Mouse (Mus musculus): Measurements from ENCODE around the gene Tex33.

Gene Tex33

GRCm38 (mm10) chr15:78420395-78420794 lies 24.7 kb upstream of the Tex33 start:
- no peak for ATAC-seq (ENCODE audit: insufficient number of reproducible peaks, low FRiP score, low TSS enrichment)

GRCm38 (mm10) chr15:78416937-78417336 lies 21.2 kb upstream of the Tex33 start:
- no peak for ATAC-seq (ENCODE audit: insufficient number of reproducible peaks, low FRiP score, low TSS enrichment)

GRCm38 (mm10) chr15:78414157-78414556 lies 18.4 kb upstream of the Tex33 start:
- ATAC-seq (ENCODE audit: insufficient number of reproducible peaks, low FRiP score, low TSS enrichment), result no peak

DNA sequence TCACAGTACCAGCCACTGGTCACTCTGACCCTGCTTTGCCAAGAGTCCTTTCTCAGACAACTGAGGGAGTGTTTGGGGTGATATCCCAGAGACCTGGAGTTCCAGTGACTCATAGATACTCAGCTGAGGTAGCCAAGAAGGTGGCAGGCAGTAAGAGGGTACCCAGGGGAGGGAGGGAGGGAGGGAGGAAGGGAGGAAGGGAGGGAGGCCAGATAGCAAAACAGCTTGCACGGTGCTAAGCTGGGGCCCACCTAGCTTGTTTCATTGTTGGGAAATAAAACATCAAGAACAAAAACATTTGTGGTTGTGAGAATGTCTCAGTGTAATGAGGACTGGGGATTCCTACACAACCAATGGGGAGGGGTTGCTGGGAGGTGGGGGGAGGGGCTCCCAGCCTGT lies 18.0 kb upstream of the Tex33 start:
- no peak for ATAC-seq (ENCODE audit: insufficient number of reproducible peaks, low FRiP score, low TSS enrichment)

DNA sequence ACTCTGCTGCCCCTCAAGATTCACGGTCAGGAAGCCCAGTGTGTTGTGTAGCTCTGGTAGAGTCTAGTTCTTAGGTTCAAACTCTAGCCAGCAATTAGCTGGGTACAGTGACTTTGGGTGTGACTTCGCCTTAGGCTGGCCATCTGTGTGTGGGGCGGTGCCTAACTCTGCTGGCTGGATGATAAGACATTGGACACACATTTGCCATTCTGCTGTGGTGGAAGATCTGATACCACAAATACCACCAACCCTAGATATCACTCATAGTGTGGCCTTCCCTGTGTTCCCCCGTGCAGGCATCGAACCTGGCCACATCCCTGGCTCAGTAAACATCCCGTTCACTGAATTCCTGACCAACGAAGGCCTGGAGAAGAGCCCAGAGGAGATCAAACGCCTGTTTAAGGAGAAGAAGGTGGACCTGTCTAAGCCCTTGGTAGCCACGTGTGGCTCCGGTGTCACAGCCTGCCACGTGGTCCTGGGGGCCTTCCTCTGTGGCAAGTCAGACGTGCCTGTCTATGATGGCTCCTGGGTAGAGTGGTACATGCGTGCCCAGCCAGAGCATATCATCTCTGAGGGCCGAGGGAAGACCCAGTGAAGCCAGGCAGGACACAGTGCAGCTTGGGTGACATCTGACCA lies 17.5 kb upstream of the Tex33 start:
- no peak for ATAC-seq (ENCODE audit: insufficient number of reproducible peaks, low FRiP score, low TSS enrichment)

- ATAC-seq (ENCODE audit: insufficient number of reproducible peaks, low FRiP score, low TSS enrichment), result no peak
Measured at GRCm38 (mm10) chr15:78409570-78410052, 13.9 kb upstream of the Tex33 start.

DNA sequence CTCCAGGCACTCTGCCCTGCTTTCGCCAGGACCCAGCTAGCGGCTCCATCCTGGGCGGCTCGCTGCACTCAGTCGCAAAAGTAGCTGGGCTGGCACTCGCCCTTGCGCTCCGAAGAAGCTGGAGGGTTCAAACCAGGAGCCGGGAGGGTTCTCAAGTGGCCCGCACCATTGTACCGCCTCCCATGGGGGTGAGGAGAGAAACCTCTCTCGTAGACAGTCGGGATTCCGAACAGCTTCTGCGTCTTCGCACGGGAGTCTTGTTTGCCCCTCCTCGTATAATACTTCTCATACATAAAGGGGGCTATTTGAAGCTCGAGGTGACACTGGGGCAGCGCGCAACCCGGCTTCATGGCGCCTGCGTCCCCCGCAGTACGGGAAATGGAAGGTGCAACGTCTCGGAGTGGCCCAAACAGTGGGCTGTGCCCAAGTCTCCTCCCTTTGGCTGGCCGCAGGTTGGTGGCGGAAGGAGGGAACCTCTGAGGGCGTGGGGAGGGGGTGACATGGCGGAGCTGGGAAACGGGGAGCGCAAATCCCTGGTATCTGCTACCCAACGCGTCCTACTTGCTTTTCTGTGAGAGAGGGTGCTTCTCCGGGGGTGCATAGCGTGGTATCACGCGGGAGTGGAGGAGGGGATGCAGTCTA lies 10.7 kb upstream of the Tex33 start, which contains the start of gene Mpst:
Mpst (plus strand) TSS at position 124 of the 642 bp plus-strand sequence.
- peak; percentile 81 for ATAC-seq (ENCODE audit: insufficient number of reproducible peaks, low FRiP score, low TSS enrichment)

GRCm38 (mm10) chr15:78405517-78406211 lies 10.0 kb upstream of the Tex33 start, which contains the start of gene Tst:
Tst (minus strand) TSS chr15:78405907.
- peak; percentile 38; the same call in 1 of the 2 replicates for ATAC-seq (ENCODE audit: insufficient number of reproducible peaks, low FRiP score, low TSS enrichment)

GRCm38 (mm10) chr15:78405098-78405497 lies 9.4 kb upstream of the Tex33 start:
- ATAC-seq (ENCODE audit: insufficient number of reproducible peaks, low FRiP score, low TSS enrichment), result no peak

DNA sequence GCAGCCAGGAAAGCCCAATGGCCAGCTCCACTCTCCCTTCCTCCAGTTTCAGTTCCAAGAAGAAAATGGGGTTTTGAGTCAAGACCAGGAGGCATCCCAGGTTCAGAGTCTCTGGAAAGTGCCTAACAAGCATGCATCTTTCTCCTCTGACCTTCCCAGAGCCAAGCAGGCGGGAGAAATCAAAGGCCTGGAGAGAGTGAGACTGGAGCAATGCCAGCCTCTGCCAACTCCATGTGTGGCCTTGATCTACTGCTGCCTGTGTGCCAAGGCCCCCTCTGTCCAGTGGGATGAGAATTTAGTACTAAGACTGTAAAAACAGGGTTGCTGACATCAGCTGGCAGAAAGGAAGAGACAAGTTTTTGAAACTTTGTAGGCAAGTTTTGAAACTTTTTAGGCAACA lies 8.2 kb upstream of the Tex33 start:
- ATAC-seq (ENCODE audit: insufficient number of reproducible peaks, low FRiP score, low TSS enrichment), result no peak

GRCm38 (mm10) chr15:78403301-78403741 lies 7.6 kb upstream of the Tex33 start:
- ATAC-seq (ENCODE audit: insufficient number of reproducible peaks, low FRiP score, low TSS enrichment), result no peak

- ATAC-seq (ENCODE audit: insufficient number of reproducible peaks, low FRiP score, low TSS enrichment), result no peak
Measured at GRCm38 (mm10) chr15:78402423-78402822, 6.7 kb upstream of the Tex33 start.

DNA sequence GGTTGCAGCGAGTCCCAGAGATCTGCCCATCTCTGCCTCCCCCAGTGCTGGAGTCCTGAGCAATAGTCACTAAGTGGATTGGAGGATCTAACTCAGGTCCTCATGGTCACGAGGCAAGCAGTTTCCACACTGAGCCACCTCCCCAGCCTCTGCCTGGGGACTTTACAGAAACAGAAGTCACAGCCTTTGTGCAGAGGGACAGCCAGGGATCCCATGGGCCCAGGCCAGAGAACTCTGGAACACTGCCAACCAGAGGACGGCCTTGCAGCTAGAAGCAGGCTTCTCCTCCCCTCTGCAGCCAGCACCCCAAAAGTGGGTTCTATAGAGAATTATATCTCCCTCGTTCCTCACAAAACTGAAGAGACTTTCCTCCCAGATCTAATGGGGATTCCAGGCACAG lies 6.2 kb upstream of the Tex33 start:
- no peak for ATAC-seq (ENCODE audit: insufficient number of reproducible peaks, low FRiP score, low TSS enrichment)

GRCm38 (mm10) chr15:78401345-78401744 lies 5.6 kb upstream of the Tex33 start:
- ATAC-seq (ENCODE audit: insufficient number of reproducible peaks, low FRiP score, low TSS enrichment), result no peak

DNA sequence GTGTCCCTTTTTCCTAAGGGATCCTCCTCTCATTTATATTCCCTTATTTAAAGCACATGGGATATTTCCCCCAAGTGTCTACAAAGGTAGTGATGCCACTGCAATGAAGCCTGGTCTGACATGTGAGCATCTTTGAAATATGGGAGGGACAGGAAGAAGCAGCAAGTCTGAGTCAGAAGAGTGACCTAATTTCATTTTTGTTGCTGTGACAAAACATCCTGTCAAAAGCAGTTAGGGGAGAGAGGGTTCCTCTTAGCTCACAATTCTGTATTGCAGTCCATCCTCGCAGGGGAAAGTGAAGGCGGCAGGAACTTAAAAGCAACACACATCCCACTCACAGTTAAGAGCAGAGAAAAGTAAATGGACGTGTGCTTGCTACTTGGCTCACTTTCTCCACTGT lies 4.9 kb downstream of the Tex33 start:
- ATAC-seq (ENCODE audit: insufficient number of reproducible peaks, low FRiP score, low TSS enrichment), result no peak

DNA sequence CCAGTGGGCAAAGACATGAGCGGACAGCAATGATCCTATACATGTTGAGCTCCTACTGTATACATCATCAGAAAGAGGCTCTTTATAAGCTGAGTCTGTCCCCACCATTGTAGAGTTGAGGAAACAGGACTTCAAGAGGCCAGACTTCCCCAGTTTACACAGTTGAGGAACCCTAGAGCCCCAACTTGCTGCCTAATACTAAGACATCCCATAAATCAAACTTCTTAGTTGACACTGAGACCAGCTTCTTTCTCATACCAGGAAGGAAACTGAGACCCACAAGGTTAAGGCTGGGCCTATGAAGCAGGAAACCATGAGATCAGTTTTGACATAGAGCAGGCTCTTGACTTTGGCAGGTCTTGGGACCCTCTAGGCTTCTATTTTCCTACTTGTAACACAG lies 10.1 kb downstream of the Tex33 start:
- no peak for ATAC-seq (ENCODE audit: insufficient number of reproducible peaks, low FRiP score, low TSS enrichment)

- ATAC-seq (ENCODE audit: insufficient number of reproducible peaks, low FRiP score, low TSS enrichment), result no peak
Measured at GRCm38 (mm10) chr15:78384220-78385116, 11.2 kb downstream of the Tex33 start.

DNA sequence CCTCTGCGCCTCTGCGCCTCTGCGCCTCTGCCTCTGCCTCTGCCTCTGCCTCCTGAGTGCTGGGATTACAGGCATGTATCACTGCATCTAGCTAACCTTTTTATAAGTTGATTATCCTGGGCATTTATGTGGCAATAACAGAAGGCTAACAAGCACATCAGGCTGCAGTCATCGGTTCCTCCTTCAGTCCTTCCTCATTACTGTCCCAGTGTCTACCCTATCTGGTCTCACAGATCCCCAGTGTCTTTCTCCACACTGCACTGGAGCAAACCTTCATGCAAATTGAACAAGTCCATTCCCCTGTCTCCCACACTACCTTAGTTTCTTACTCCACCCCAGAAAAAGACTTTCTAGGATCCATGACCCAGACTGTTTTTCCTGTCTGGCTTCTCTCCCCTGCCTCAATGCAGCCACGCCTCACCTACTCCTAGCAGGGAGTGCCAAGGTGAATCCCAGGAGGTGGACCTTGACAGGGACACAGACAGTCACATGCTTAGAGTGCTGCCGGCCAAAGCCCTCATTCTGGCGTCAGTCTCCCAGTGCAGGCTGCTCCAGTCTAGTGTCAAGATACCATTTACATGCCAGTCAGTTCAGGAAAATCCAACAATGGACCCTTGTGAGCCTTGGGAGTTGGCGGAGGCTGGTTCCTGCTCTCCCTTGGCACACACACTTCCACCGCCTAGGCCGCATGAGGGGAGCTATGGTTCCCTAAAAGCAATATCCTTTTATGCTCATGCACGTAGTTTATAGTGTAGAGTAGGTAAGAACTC lies 12.1 kb downstream of the Tex33 start:
- ATAC-seq (ENCODE audit: insufficient number of reproducible peaks, low FRiP score, low TSS enrichment), result no peak

DNA sequence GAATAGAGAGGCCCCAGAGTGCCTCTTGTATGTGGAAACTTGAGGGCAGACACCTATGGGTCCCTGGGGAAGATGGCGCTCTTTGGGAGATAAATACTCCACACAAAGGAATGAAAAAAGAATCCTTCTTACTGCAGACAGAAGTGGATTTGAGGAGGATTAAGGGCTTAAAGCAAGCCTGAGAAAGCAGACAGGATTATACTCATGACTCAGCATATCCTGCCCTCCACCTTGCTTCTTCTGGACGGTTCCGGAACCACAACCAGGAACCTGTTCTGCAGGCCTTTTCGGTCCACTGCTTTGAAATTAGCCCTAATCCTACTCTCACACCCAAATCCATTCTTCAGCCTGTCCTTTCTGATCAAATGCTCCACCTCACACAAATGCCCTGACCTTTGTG lies 13.6 kb downstream of the Tex33 start:
- ATAC-seq (ENCODE audit: insufficient number of reproducible peaks, low FRiP score, low TSS enrichment), result no peak

DNA sequence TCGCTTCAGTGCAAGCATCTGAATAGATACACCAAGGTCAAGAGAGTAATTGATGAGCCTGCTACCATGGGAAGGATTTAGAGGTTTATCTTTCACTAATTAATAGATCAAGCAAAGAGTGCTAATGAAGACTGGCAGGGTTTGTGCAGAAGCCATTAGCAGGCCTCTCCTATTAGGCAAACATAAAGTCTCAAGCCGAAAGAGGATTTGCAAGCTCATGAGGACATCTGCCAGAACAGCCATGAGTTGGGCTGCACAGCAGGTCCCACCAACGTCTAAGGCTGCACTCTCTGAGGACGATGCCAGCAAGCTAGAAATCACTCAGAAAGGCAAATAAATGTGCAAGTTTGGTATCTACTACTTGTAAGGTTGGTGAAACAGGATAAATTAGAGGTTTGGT lies 15.0 kb downstream of the Tex33 start:
- no peak for ATAC-seq (ENCODE audit: insufficient number of reproducible peaks, low FRiP score, low TSS enrichment)

Measured in cerebellum, adult (tissue).